Mouse (Mus musculus) CD4-positive, CD25-positive, alpha-beta regulatory T cell, adult 2 months (primary cell): ENCODE measurements around the gene Frem1.
A peak's percentile ranks its signal among the peaks of the same experiment; 100 is the strongest.

Experiments used
- DNase-seq: peaks from one replicate; pipeline ENCODE4 v3.0.0-alpha.2; 2012; ENCODE audit warnings: low read depth, low spot score

Gene Frem1

GRCm38 (mm10) chr4:83030097-83030496, 22.0 kb downstream of the Frem1 start:
- no peak for DNase-seq

GRCm38 (mm10) chr4:83020759-83021555, 31.2 kb downstream of the Frem1 start:
- no peak for DNase-seq

GRCm38 (mm10) chr4:83018111-83019105, 33.7 kb downstream of the Frem1 start:
- DNase-seq = no peak

- DNase-seq = no peak
Observed at GRCm38 (mm10) chr4:83014538-83014937, 37.6 kb downstream of the Frem1 start.

GRCm38 (mm10) chr4:83004086-83004485, 48.1 kb downstream of the Frem1 start:
- DNase-seq = no peak

GRCm38 (mm10) chr4:82992042-82992441, 60.1 kb downstream of the Frem1 start:
- DNase-seq = no peak

GRCm38 (mm10) chr4:82990973-82991695, 61.0 kb downstream of the Frem1 start:
- no peak for DNase-seq

GRCm38 (mm10) chr4:82972381-82972780, 79.8 kb downstream of the Frem1 start:
- DNase-seq = no peak

- DNase-seq = no peak
Observed at GRCm38 (mm10) chr4:82970901-82971648, 81.1 kb downstream of the Frem1 start.

GRCm38 (mm10) chr4:82961024-82961423, 91.1 kb downstream of the Frem1 start:
- DNase-seq = no peak

GRCm38 (mm10) chr4:82957827-82958538, 94.2 kb downstream of the Frem1 start:
- DNase-seq = no peak

GRCm38 (mm10) chr4:82953992-82954391, 98.1 kb downstream of the Frem1 start:
- no peak for DNase-seq

GRCm38 (mm10) chr4:82949511-82949910, 102.6 kb downstream of the Frem1 start:
- DNase-seq = no peak

- DNase-seq = no peak
Observed at GRCm38 (mm10) chr4:82946721-82947120, 105.4 kb downstream of the Frem1 start.

GRCm38 (mm10) chr4:82946276-82946612, 105.9 kb downstream of the Frem1 start:
- DNase-seq = no peak

GRCm38 (mm10) chr4:82945572-82946275, 106.4 kb downstream of the Frem1 start:
- no peak for DNase-seq

GRCm38 (mm10) chr4:82940680-82941079, 111.5 kb downstream of the Frem1 start:
- DNase-seq = no peak

GRCm38 (mm10) chr4:82940248-82940647, 111.9 kb downstream of the Frem1 start:
- DNase-seq = no peak

GRCm38 (mm10) chr4:82934308-82934707, 117.8 kb downstream of the Frem1 start:
- peak; percentile 5 for DNase-seq

- peak; percentile 67 for DNase-seq
Observed at GRCm38 (mm10) chr4:82933698-82934210, 118.4 kb downstream of the Frem1 start.
